Mouse (Mus musculus) forebrain, embryonic 15.5 days (tissue): ENCODE data around the gene Mrps35. TPM values are rescaled to one million over a fixed set of nuclear protein-coding genes. Genes with fewer than 3 reads are reported as not detected.

Experiments
- ATAC-seq: fragments of 200-750 bp; cut with Nextera tagmentation; replicated peaks from 2 replicates; pipeline ENCODE4 v1.8.0; 2017; ENCODE audit warnings: mild to moderate bottlenecking, moderate TSS enrichment, moderate library complexity
- H3K27ac ChIP-seq: fragments of 300-500 bp; sonication (generic); replicated peaks from 2 replicates; pipeline ENCODE4 v1.5.1; 2015; ENCODE audit warnings: mild to moderate bottlenecking, inconsistent platforms
- H3K27me3 ChIP-seq: fragments of 300-500 bp; sonication (generic); 2 replicates; pipeline ENCODE4 v1.6.1; 2015; ENCODE audit warnings: inconsistent platforms
- H3K36me3 ChIP-seq: fragments of 300-500 bp; sonication (generic); 2 replicates; pipeline ENCODE4 v1.6.1; 2015; ENCODE audit warnings: mild to moderate bottlenecking, inconsistent platforms
- H3K4me1 ChIP-seq: fragments of 300-500 bp; sonication (generic); 2 replicates; pipeline ENCODE4 v1.6.1; 2015; ENCODE audit warnings: inconsistent platforms
- H3K4me2 ChIP-seq: fragments of 300-500 bp; sonication (generic); replicated peaks from 2 replicates; pipeline ENCODE4 v1.6.1; 2015; ENCODE audit warnings: mild to moderate bottlenecking, inconsistent platforms
- H3K4me3 ChIP-seq: fragments of 300-500 bp; sonication (generic); 2 replicates; pipeline ENCODE4 v1.5.1; 2015; ENCODE audit warnings: mild to moderate bottlenecking, inconsistent platforms
- H3K9ac ChIP-seq: fragments of 300-500 bp; sonication (generic); replicated peaks from 2 replicates; pipeline ENCODE4 v1.6.1; 2015; ENCODE audit warnings: mild to moderate bottlenecking, inconsistent platforms
- H3K9me3 ChIP-seq: fragments of 300-500 bp; sonication (generic); 2 replicates; pipeline ENCODE4 v1.6.1; 2016; ENCODE audit warnings: inconsistent platforms
- WGBS: fragments of 180-500 bp; shearing (Covaris S2); methylation state at CpG from one replicate; pipeline ENCODE4 v1.1.7; 2015; ENCODE audit warnings: mixed read lengths; 5-methylcytosine and 5-hydroxymethylcytosine counted together
- polyA plus RNA-seq: library from polyadenylated mRNA; unstranded; fragments of >200 nt; fragmentation: Nextera tagmentation; extraction: Ambion mirVana; gene quantifications from 2 replicates; pipeline ENCODE4 v1.2.1, GENCODE M21; 2015

The Mrps35 gene
- polyA plus RNA-seq, 1 experiment from 2014 or later: 88.5 TPM

GRCm38 (mm10) chr6:147032303-147032925, 10.2 kb upstream of the Mrps35 start, which contains the start of gene Rep15:
Gene Rep15, plus strand, starts transcription at chr6:147032584.
- Histone ChIP-seq H3K4me3 (no peak within 1 kb of the TSS), H3K9me3 (no peaks in the 10 kb centered on the region), H3K27ac (no peak within 1 kb of the TSS), H3K27me3 (no peaks in the 10 kb centered on the region), H3K4me1 (0 out of 2 replicates have a peak, but pooled peaks cover 5% of the 10 kb centered on the region), H3K4me2 (no peak within 1 kb of the TSS), H3K9ac (no peak within 1 kb of the TSS), H3K36me3 (no peaks in the 10 kb centered on the region)
- WGBS: 31% methylated on average over 13 of the region's 13 CpGs
- no peak for ATAC-seq

- Histone ChIP-seq H3K27ac (no peak overlapping the region), H3K27me3 (no peaks in the 10 kb centered on the region), H3K4me3 (peak overlapping the region; percentile 93), H3K9me3 (no peaks in the 10 kb centered on the region), H3K4me1 (peaks cover 21% of the 10 kb centered on the region), H3K4me2 (peak overlapping the region; percentile 74), H3K36me3 (peaks cover 23% of the 10 kb centered on the region), H3K9ac (peak overlapping the region; percentile 88)
- 42% methylated on average over 7 of the region's 7 CpGs for WGBS
- no peak for ATAC-seq
Observed at GRCm38 (mm10) chr6:147043633-147044032, 1.1 kb downstream of the Mrps35 start.

GRCm38 (mm10) chr6:147049239-147049805, 6.8 kb downstream of the Mrps35 start:
- no peak overlapping the region for H3K4me2 ChIP-seq
- 94% methylated on average over 13 of the region's 13 CpGs for WGBS
- H3K36me3 ChIP-seq: peaks cover 53% of the 10 kb centered on the region
- H3K27me3 ChIP-seq: no peaks in the 10 kb centered on the region
- ATAC-seq: no peak
- H3K9me3 ChIP-seq: no peaks in the 10 kb centered on the region
- no peak overlapping the region for H3K9ac ChIP-seq
- no peak overlapping the region for H3K4me3 ChIP-seq
- no peak overlapping the region for H3K27ac ChIP-seq
- peaks cover 10% of the 10 kb centered on the region for H3K4me1 ChIP-seq

GRCm38 (mm10) chr6:147051666-147052065, 9.1 kb downstream of the Mrps35 start:
- no peak for ATAC-seq

GRCm38 (mm10) chr6:147052440-147052839, 9.9 kb downstream of the Mrps35 start:
- Histone ChIP-seq H3K9ac (no peak overlapping the region), H3K4me1 (peaks cover 13% of the 10 kb centered on the region; the same call in 1 of the 2 replicates), H3K4me2 (no peak overlapping the region), H3K27ac (no peak overlapping the region), H3K4me3 (no peak overlapping the region), H3K27me3 (no peaks in the 10 kb centered on the region), H3K36me3 (peaks cover 53% of the 10 kb centered on the region), H3K9me3 (no peaks in the 10 kb centered on the region)
- ATAC-seq: no peak
- WGBS: 91% methylated on average over 9 of the region's 9 CpGs

More at GRCm38 (mm10) chr6:147051666-147052065, 9.1 kb downstream of the Mrps35 start:
- Histone ChIP-seq H3K9ac (no peak overlapping the region), H3K27ac (no peak overlapping the region), H3K4me3 (no peak overlapping the region), H3K9me3 (no peaks in the 10 kb centered on the region), H3K36me3 (peaks cover 61% of the 10 kb centered on the region), H3K4me1 (peaks cover 13% of the 10 kb centered on the region; the same call in 1 of the 2 replicates), H3K4me2 (no peak overlapping the region), H3K27me3 (no peaks in the 10 kb centered on the region)
- 97% methylated on average over 8 of the region's 8 CpGs for WGBS

- no peaks in the 10 kb centered on the region for H3K27me3 ChIP-seq
- H3K4me1 ChIP-seq: peaks cover 13% of the 10 kb centered on the region; the same call in 1 of the 2 replicates
- 62% methylated on average over 19 of the region's 19 CpGs for WGBS
- H3K9ac ChIP-seq: no peak overlapping the region
- peak overlapping the region; percentile 34 for H3K27ac ChIP-seq
- H3K36me3 ChIP-seq: peaks cover 41% of the 10 kb centered on the region
- no peak overlapping the region for H3K4me3 ChIP-seq
- no peak overlapping the region for H3K4me2 ChIP-seq
- H3K9me3 ChIP-seq: no peaks in the 10 kb centered on the region
- ATAC-seq: peak; percentile 88
Observed at GRCm38 (mm10) chr6:147053785-147054646, 11.5 kb downstream of the Mrps35 start.

GRCm38 (mm10) chr6:147055374-147055977, 12.9 kb downstream of the Mrps35 start:
- H3K4me2 ChIP-seq: no peak overlapping the region
- no peak for ATAC-seq
- H3K27me3 ChIP-seq: no peaks in the 10 kb centered on the region
- H3K27ac ChIP-seq: no peak overlapping the region
- no peak overlapping the region for H3K9ac ChIP-seq
- H3K36me3 ChIP-seq: peaks cover 31% of the 10 kb centered on the region
- peaks cover 13% of the 10 kb centered on the region; the same call in 1 of the 2 replicates for H3K4me1 ChIP-seq
- no peak overlapping the region for H3K4me3 ChIP-seq
- 84% methylated on average over 10 of the region's 10 CpGs for WGBS
- no peaks in the 10 kb centered on the region for H3K9me3 ChIP-seq

- no peaks in the 10 kb centered on the region for H3K9me3 ChIP-seq
- peaks cover 20% of the 10 kb centered on the region for H3K36me3 ChIP-seq
- H3K4me3 ChIP-seq: no peak overlapping the region
- H3K27me3 ChIP-seq: no peaks in the 10 kb centered on the region
- H3K4me2 ChIP-seq: no peak overlapping the region
- H3K27ac ChIP-seq: no peak overlapping the region
- 76% methylated on average over 7 of the region's 7 CpGs for WGBS
- peaks cover 15% of the 10 kb centered on the region for H3K4me1 ChIP-seq
- no peak for ATAC-seq
- no peak overlapping the region for H3K9ac ChIP-seq
Observed at GRCm38 (mm10) chr6:147059326-147059725, 16.8 kb downstream of the Mrps35 start.

GRCm38 (mm10) chr6:147061630-147062029, 19.1 kb downstream of the Mrps35 start:
- no peak overlapping the region for H3K4me2 ChIP-seq
- H3K4me1 ChIP-seq: peaks cover 9% of the 10 kb centered on the region
- no peaks in the 10 kb centered on the region for H3K27me3 ChIP-seq
- peak; percentile 90 for ATAC-seq
- peak overlapping the region; percentile 32; the same call in 1 of the 2 replicates for H3K27ac ChIP-seq
- no peak overlapping the region for H3K9ac ChIP-seq
- WGBS: 56% methylated on average over 9 of the region's 9 CpGs
- no peak overlapping the region for H3K4me3 ChIP-seq
- no peaks in the 10 kb centered on the region for H3K9me3 ChIP-seq
- H3K36me3 ChIP-seq: peaks cover 20% of the 10 kb centered on the region

GRCm38 (mm10) chr6:147062034-147062433, 19.5 kb downstream of the Mrps35 start:
- Histone ChIP-seq H3K4me3 (no peak overlapping the region), H3K27ac (0 out of 2 replicates have a peak overlapping the region, but pooled peaks have one; percentile 32), H3K4me2 (no peak overlapping the region), H3K9ac (no peak overlapping the region), H3K4me1 (peaks cover 9% of the 10 kb centered on the region), H3K9me3 (no peaks in the 10 kb centered on the region), H3K36me3 (peaks cover 24% of the 10 kb centered on the region), H3K27me3 (no peaks in the 10 kb centered on the region)
- WGBS: 20% methylated on average over 7 of the region's 7 CpGs
- peak; percentile 82 for ATAC-seq

- H3K27ac ChIP-seq: no peak overlapping the region
- no peak overlapping the region for H3K4me3 ChIP-seq
- H3K4me2 ChIP-seq: no peak overlapping the region
- no peak overlapping the region for H3K9ac ChIP-seq
- 66% methylated on average over 7 of the region's 7 CpGs for WGBS
- no peaks in the 10 kb centered on the region for H3K9me3 ChIP-seq
- H3K36me3 ChIP-seq: peaks cover 26% of the 10 kb centered on the region
- no peak for ATAC-seq
- peaks cover 9% of the 10 kb centered on the region for H3K4me1 ChIP-seq
- H3K27me3 ChIP-seq: no peaks in the 10 kb centered on the region
Observed at GRCm38 (mm10) chr6:147062694-147063093, 20.1 kb downstream of the Mrps35 start.
